Mouse (Mus musculus) layer of hippocampus, postnatal 25 days (tissue): ENCODE measurements at regions not wholly inside any gene's neighbourhood (a gene's known extent, or its start where the extent isn't known, plus 50 kb on each side); places are given as distances from the start of the nearest gene placed in this dataset.
"Not testable (repeated sequence)": the region's sequence is repeated elsewhere in the genome, so short reads cannot be mapped to it uniquely, and the experiment has no call there.

Experiments
- DNase-seq, 2 experiments: peaks; one replicate each; pipeline ENCODE4 v3.0.0; 2022; ENCODE audit warnings: mixed read lengths in 2 of 2, low spot score in 1 of 2; ENCODE audit errors: extremely low spot score in 1 of 2

GRCm38 (mm10) chr15:42068207-42068831 lies 1934.2 kb downstream of the 9330182O14Rik start:
- no peak for DNase-seq

- no peak for DNase-seq
Measured at GRCm38 (mm10) chr15:42069072-42069471, 1934.9 kb downstream of the 9330182O14Rik start.

GRCm38 (mm10) chr15:42073486-42073885 lies 1939.3 kb downstream of the 9330182O14Rik start:
- DNase-seq: no peak

- DNase-seq: no peak
Measured at GRCm38 (mm10) chr15:42082436-42082835, 1948.3 kb downstream of the 9330182O14Rik start.

GRCm38 (mm10) chr15:42100730-42101129 lies 1966.6 kb downstream of the 9330182O14Rik start:
- no peak for DNase-seq

GRCm38 (mm10) chr15:42104816-42105215 lies 1970.7 kb downstream of the 9330182O14Rik start:
- no peak for DNase-seq

- no peak for DNase-seq
Measured at GRCm38 (mm10) chr15:42107106-42107505, 1972.9 kb downstream of the 9330182O14Rik start.

- no peak for DNase-seq
Measured at GRCm38 (mm10) chr15:42111811-42112210, 1977.6 kb downstream of the 9330182O14Rik start.

- no peak for DNase-seq
Measured at GRCm38 (mm10) chr15:42127471-42127870, 1993.3 kb downstream of the 9330182O14Rik start.

- DNase-seq: no peak
Measured at GRCm38 (mm10) chr15:42128976-42129375, 1994.8 kb downstream of the 9330182O14Rik start.

- no peak for DNase-seq
Measured at GRCm38 (mm10) chr15:42166546-42166945, 2032.4 kb downstream of the 9330182O14Rik start.

- not testable (repeated sequence) for DNase-seq
Measured at GRCm38 (mm10) chr15:42177766-42178165, 2043.6 kb downstream of the 9330182O14Rik start.

- peak in 1 of 2 experiments; percentile 2 for DNase-seq
Measured at GRCm38 (mm10) chr15:42207187-42207846, 2073.2 kb downstream of the 9330182O14Rik start.

- DNase-seq: no peak
Measured at GRCm38 (mm10) chr15:42219496-42219895, 2085.3 kb downstream of the 9330182O14Rik start.

GRCm38 (mm10) chr15:42220005-42220404 lies 2085.8 kb downstream of the 9330182O14Rik start:
- no peak for DNase-seq

- DNase-seq: no peak
Measured at GRCm38 (mm10) chr15:42225006-42225405, 2090.8 kb downstream of the 9330182O14Rik start.

- no peak for DNase-seq
Measured at GRCm38 (mm10) chr15:42231692-42232091, 2097.5 kb downstream of the 9330182O14Rik start.

GRCm38 (mm10) chr15:42246812-42247211 lies 2112.6 kb downstream of the 9330182O14Rik start:
- DNase-seq: no peak

- no peak for DNase-seq
Measured at GRCm38 (mm10) chr15:42252730-42253330, 2118.7 kb downstream of the 9330182O14Rik start.

GRCm38 (mm10) chr15:42256343-42256742 lies 2122.2 kb downstream of the 9330182O14Rik start:
- no peak for DNase-seq

GRCm38 (mm10) chr15:42275117-42275516 lies 2141.0 kb downstream of the 9330182O14Rik start:
- no peak for DNase-seq

- DNase-seq: no peak
Measured at GRCm38 (mm10) chr15:42277247-42277646, 2143.1 kb downstream of the 9330182O14Rik start.
